Mouse (Mus musculus): ENCODE results near the gene Slc44a1. TPM values are rescaled to one million over a fixed set of nuclear protein-coding genes. Genes with fewer than 3 reads are reported as not detected.

The Slc44a1 gene
- polyA plus RNA-seq, 1 experiment from 2014 or later: 27.9 TPM

DNA sequence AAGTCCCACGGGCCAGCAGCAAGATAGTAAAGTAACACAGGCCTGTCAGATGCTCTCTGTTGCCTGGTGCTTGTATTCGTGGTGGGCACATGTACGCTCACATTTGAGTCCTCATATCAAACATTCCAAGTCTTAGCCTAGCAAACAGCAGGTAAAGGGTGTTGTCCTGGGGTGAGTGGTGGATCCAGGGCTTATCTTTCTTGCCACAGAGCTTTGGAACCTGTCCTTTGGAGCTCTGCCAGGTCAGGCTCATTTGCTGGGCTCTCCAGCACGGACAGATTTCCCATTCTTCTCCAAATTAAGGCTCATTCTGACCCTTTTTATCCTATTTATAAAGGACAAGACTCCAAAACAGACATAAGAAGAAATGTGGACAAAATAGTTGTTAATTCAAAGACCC lies 149.9 kb downstream of the Slc44a1 start:
- 28% methylated on average over 4 of the region's 4 CpGs for WGBS
- H3K27me3 ChIP-seq (replicated peaks; ENCODE audit: control insufficient read depth, insufficient read depth, low read length): no peaks in the 10 kb centered on the region
- peaks cover 6% of the 10 kb centered on the region for H3K4me1 ChIP-seq (replicated peaks; ENCODE audit: control insufficient read depth, insufficient read depth, low read length)
- no peak overlapping the region for H3K27ac ChIP-seq (ENCODE audit: low read depth, low read length)
- no peaks in the 10 kb centered on the region for H3K9me3 ChIP-seq (ENCODE audit: control insufficient read depth)
- no peak for ATAC-seq
- H3K36me3 ChIP-seq (ENCODE audit: control insufficient read depth, insufficient read depth): no peaks in the 10 kb centered on the region
- TF ChIP-seq CTCF (IDR thresholded peaks at IDR 0.05; ENCODE audit: low read depth): no peak
- H3K9ac ChIP-seq (ENCODE audit: low read depth, low read length): no peak overlapping the region
- H3K4me2 ChIP-seq (replicated peaks; ENCODE audit: low read depth): no peak overlapping the region
- H3K4me3 ChIP-seq (ENCODE audit: low read depth, low read length): no peak overlapping the region

DNA sequence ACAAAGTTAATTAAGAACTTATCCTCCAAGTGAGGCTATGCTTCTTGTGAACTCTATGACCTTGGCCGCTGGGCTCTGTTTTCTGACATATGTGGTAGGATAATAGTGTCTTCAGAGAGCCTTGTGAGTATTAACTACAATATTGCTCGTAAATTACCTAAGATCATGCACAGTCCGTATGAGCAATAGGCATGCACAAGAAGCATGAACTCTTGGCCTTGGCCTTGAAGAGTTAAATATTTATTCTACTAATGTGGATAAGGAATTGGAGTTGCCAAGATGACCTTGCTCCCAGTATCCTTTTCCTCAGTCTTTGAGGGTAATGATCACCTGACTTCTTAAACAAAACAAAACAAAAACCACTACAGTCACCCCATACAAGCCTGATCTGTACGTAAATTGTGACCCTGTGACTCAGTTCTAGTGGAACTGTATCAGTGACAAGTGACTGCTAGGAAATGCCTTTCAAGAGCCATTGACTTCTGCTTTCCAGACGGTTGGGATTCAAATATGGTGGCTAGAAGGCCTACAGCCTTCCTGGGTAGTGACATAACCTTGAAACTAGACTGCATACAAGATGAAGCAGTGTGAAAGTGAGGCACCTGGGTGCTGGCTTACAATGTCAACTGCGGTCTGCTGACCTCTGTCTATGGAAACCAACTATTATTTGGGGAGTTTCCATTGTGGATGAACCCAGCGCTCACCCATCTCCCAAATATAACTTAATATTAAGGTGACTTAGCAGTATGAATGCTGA lies 150.7 kb downstream of the Slc44a1 start:
- Histone ChIP-seq H3K4me3 (ENCODE audit: low read depth, low read length) (no peak overlapping the region), H3K36me3 (ENCODE audit: control insufficient read depth, insufficient read depth) (no peaks in the 10 kb centered on the region), H3K4me1 (replicated peaks; ENCODE audit: control insufficient read depth, insufficient read depth, low read length) (peaks cover 6% of the 10 kb centered on the region), H3K9me3 (ENCODE audit: control insufficient read depth) (no peaks in the 10 kb centered on the region), H3K4me2 (replicated peaks; ENCODE audit: low read depth) (no peak overlapping the region), H3K9ac (ENCODE audit: low read depth, low read length) (no peak overlapping the region), H3K27ac (ENCODE audit: low read depth, low read length) (no peak overlapping the region), H3K27me3 (replicated peaks; ENCODE audit: control insufficient read depth, insufficient read depth, low read length) (no peaks in the 10 kb centered on the region)
- TF ChIP-seq CTCF (IDR thresholded peaks at IDR 0.05; ENCODE audit: low read depth): no peak
- 62% methylated on average over 7 of the region's 7 CpGs for WGBS
- no peak for ATAC-seq

DNA sequence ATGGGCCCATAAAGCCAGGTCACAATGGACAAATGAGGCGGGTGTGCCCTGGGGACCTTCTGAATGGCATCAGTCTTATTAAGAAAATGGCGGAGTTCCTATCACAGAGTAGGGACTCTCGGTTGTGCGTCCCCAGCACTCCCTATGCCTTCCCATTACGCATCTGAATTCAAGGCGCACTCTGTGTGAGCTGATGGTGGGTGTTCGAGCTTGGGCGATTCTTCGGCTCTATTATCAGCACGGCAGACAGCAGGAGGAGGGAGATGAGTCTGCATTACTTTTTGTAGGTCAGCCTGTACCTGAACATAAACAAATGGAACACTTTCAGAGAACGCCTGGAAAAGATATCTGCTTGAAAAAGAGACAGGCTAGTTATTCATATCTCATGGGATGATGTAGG lies 151.3 kb downstream of the Slc44a1 start:
- WGBS: 85% methylated on average over 11 of the region's 11 CpGs
- no peak overlapping the region for H3K4me2 ChIP-seq (replicated peaks; ENCODE audit: low read depth)
- no peak for ATAC-seq
- no peak overlapping the region for H3K4me3 ChIP-seq (ENCODE audit: low read depth, low read length)
- no peaks in the 10 kb centered on the region for H3K36me3 ChIP-seq (ENCODE audit: control insufficient read depth, insufficient read depth)
- H3K4me1 ChIP-seq (replicated peaks; ENCODE audit: control insufficient read depth, insufficient read depth, low read length): peaks cover 6% of the 10 kb centered on the region
- no peaks in the 10 kb centered on the region for H3K9me3 ChIP-seq (ENCODE audit: control insufficient read depth)
- no peak overlapping the region for H3K27ac ChIP-seq (ENCODE audit: low read depth, low read length)
- no peak for TF ChIP-seq CTCF (IDR thresholded peaks at IDR 0.05; ENCODE audit: low read depth)
- no peak overlapping the region for H3K9ac ChIP-seq (ENCODE audit: low read depth, low read length)
- H3K27me3 ChIP-seq (replicated peaks; ENCODE audit: control insufficient read depth, insufficient read depth, low read length): no peaks in the 10 kb centered on the region

DNA sequence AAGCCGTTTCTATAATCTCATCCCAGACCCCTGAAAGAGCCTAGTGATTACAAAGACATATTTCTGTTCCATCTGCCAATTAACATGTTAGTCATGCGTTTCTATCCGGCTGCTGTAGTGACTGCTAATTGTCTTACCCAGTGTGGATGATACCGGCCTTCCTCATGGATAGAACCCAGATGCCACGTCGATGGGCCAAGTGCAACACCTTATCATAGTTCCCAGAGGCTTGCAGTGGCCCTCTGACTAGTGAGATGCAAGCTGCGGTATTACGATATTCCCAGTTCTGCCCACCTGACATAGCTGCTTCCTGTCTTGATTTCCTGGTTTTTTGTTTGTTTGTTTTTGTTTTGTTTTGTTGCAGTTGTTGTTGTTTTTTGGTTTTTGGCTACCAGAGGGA lies 151.7 kb downstream of the Slc44a1 start:
- Histone ChIP-seq H3K4me2 (replicated peaks; ENCODE audit: low read depth) (no peak overlapping the region), H3K9me3 (ENCODE audit: control insufficient read depth) (no peaks in the 10 kb centered on the region), H3K27ac (ENCODE audit: low read depth, low read length) (no peak overlapping the region; the same call in 1 of the 2 replicates), H3K4me1 (replicated peaks; ENCODE audit: control insufficient read depth, insufficient read depth, low read length) (peaks cover 6% of the 10 kb centered on the region), H3K36me3 (ENCODE audit: control insufficient read depth, insufficient read depth) (no peaks in the 10 kb centered on the region), H3K9ac (ENCODE audit: low read depth, low read length) (no peak overlapping the region), H3K27me3 (replicated peaks; ENCODE audit: control insufficient read depth, insufficient read depth, low read length) (no peaks in the 10 kb centered on the region), H3K4me3 (ENCODE audit: low read depth, low read length) (no peak overlapping the region)
- ATAC-seq: no peak
- 76% methylated on average over 8 of the region's 8 CpGs for WGBS
- TF ChIP-seq CTCF (IDR thresholded peaks at IDR 0.05; ENCODE audit: low read depth): no peak

DNA sequence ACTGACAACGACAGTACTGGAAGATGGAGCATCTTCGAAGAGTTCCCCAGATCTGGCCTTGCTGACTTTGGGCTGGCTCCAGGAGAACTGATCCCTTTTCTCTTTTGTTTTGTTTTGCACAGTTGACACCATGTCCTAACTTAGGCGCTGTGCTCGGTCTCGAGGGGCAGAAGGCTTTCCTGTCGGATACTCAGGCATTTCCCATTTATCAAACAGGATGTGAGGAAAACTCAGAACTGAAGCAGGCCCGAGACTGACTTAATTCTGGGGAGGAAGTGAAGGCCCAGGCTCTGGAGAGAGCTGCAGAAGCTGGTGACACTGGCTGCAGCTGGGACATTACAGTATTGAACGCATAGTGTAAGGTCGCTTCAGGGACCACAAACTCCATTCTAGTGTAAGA lies 152.2 kb downstream of the Slc44a1 start:
- Histone ChIP-seq H3K36me3 (ENCODE audit: control insufficient read depth, insufficient read depth) (no peaks in the 10 kb centered on the region), H3K9ac (ENCODE audit: low read depth, low read length) (no peak overlapping the region), H3K9me3 (ENCODE audit: control insufficient read depth) (no peaks in the 10 kb centered on the region), H3K4me2 (replicated peaks; ENCODE audit: low read depth) (no peak overlapping the region), H3K4me1 (replicated peaks; ENCODE audit: control insufficient read depth, insufficient read depth, low read length) (peaks cover 6% of the 10 kb centered on the region), H3K27ac (ENCODE audit: low read depth, low read length) (no peak overlapping the region; the same call in 1 of the 2 replicates), H3K27me3 (replicated peaks; ENCODE audit: control insufficient read depth, insufficient read depth, low read length) (no peaks in the 10 kb centered on the region), H3K4me3 (ENCODE audit: low read depth, low read length) (no peak overlapping the region)
- WGBS: 60% methylated on average over 9 of the region's 9 CpGs
- no peak for TF ChIP-seq CTCF (IDR thresholded peaks at IDR 0.05; ENCODE audit: low read depth)
- no peak for ATAC-seq

DNA sequence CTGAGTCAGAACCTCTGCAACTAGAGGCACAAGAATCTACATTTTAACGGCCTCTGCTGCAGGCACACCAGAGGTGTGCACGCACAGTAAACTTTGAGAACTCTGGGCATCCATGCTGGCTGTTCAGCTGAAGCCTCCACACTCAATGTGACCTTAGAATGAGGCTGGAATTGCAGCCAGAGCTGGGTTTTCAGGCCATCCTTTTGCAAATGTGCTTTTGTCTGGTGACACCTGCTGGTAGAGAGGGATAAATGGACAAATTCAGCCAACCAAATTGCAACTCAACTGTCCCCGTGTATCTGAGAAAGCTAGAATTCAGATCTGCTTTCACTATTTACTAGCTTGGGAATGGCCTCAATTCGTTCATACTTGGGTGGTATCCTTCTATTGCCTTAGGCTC lies 154.0 kb downstream of the Slc44a1 start:
- peaks cover 6% of the 10 kb centered on the region for H3K4me1 ChIP-seq (replicated peaks; ENCODE audit: control insufficient read depth, insufficient read depth, low read length)
- 20% methylated on average over 4 of the region's 4 CpGs for WGBS
- no peaks in the 10 kb centered on the region for H3K36me3 ChIP-seq (ENCODE audit: control insufficient read depth, insufficient read depth)
- H3K27ac ChIP-seq (ENCODE audit: low read depth, low read length): no peak overlapping the region
- ATAC-seq: no peak
- no peaks in the 10 kb centered on the region for H3K27me3 ChIP-seq (replicated peaks; ENCODE audit: control insufficient read depth, insufficient read depth, low read length)
- peak; percentile 93 for TF ChIP-seq CTCF (IDR thresholded peaks at IDR 0.05; ENCODE audit: low read depth)
- H3K9ac ChIP-seq (ENCODE audit: low read depth, low read length): no peak overlapping the region
- no peak overlapping the region for H3K4me3 ChIP-seq (ENCODE audit: low read depth, low read length)
- H3K9me3 ChIP-seq (ENCODE audit: control insufficient read depth): no peaks in the 10 kb centered on the region
- H3K4me2 ChIP-seq (replicated peaks; ENCODE audit: low read depth): no peak overlapping the region

Data from intestine, postnatal 0 days (tissue).